Mouse (Mus musculus) B cell, adult 2 months (primary cell): ENCODE measurements around the gene Gm10382.
"Not testable (repeated sequence)": the region's sequence is repeated elsewhere in the genome, so short reads cannot be mapped to it uniquely, and the experiment has no call there.

Experiments used
- DNase-seq, 2 experiments: peaks; one replicate each; pipeline ENCODE4 v3.0.0; 2022

The Gm10382 gene

DNA sequence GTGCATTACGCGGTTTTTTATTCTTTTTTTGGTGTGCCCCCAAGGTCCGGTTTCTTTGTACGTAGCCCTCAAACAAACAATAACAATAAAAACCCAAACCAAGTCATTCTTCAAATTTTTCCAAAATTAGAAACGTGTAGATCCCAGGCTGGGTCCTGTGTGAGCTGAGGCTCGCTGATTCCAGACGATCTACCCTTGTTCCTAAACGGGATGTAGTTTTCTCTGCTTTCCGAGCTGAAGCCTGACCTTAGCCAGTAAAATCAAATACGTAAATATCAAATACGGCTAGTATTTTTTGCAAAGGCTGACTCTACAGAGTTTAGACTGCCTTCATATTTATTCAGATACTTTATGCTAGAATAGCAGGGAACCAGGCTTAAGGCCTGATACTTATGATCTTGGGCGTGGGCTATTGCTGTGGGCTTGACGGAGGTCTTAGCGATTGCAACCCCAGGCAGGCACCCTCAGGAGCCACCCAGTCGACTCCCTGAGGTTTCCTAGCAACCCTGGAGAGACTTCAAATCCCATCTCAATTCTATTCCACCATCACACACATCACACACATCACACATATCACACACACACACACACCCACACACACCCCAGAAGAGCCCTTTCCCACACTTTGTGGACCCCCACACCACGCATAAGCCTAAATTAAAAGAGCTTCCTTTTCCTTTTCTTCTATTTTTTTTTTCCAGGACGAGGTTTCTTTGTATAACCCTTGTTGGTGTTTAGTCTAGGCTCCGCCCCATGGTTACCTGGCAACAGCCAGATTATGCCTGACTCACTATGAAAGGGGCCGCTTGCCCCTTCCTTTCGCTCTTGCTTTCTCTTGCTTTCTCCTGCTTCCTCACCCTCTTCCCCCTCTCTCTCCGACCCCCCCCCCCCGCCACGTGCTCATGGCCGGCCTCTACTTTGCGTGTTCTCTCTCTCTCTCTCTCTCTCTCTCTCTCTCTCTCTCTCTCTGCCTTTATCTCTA is 4.8 kb downstream of the Gm10382 start:
- DNase-seq = peak; percentile 81 to 85

- DNase-seq = no peak
These were observed 5.9 kb downstream of the Gm10382 start for GRCm38 (mm10) chr5:125395008-125395407.

GRCm38 (mm10) chr5:125400903-125401302 is 11.8 kb downstream of the Gm10382 start:
- no peak for DNase-seq

GRCm38 (mm10) chr5:125402476-125402875 is 13.4 kb downstream of the Gm10382 start:
- no peak for DNase-seq

DNA sequence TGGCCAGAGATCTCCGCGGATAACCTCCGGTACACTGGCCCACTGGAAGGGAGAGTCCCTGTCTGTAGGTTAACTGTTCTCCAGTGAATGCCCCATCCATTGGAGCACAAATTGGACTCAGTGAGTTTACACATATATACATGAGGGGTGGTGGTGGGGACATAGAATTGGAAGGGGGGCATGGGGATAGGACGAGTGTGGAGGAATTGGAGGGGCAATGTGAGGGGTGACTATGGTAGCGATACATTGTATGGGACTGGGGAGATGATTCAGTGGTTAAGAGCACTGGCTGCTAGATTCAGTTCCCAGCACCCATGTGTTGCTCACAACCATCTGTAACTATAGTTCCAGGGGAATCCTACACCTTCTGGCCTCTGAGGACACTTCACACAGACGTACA is 13.9 kb downstream of the Gm10382 start:
- DNase-seq = no peak

DNA sequence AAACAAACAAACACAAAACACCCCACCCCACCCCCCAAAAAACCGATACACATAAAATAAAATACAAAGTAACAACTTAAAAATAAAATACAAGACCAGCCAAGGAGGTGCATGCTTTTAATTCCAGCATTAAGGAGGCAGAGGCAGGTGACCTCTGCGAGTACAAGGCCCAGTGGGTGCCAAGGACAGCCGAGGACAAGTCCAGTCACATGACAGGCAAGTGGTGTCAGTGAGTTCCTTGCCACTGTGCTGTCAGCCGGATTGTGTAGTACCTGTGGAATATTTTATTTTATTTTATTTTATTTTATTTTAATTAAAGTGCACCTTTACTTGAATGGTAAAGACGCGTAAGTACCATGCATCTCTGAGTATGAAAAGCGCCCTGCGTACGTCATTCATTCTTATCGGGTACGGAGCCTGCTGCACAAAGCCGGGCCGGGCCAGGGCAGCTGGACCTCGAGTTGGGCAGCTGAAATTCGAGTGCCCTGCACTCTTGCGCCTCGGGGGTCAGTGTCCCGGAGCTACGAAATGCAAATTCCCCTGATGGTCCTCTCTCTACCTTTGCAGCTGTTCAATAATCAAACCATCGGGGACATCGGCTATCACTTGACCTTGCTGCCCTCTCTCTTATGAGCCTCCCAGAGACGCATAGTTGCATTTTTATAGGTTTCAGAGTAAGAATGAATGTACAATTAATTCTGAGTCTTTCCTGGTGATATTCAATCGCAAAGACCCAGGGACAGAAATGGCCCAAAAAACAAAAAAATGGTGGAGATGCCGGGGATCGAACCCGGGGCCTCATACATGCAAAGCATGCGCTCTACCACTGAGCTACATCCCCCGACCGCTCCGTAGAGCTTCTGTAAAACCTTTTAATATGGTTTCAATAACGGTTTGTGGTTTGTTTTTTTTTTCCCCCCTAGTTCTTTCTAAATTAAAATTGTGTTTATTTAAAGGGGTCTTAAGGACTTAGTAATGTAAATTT is 14.7 kb downstream of the Gm10382 start:
- peak; percentile 82 to 86 for DNase-seq

GRCm38 (mm10) chr5:125404536-125404902 is 15.4 kb downstream of the Gm10382 start:
- DNase-seq = no peak

DNA sequence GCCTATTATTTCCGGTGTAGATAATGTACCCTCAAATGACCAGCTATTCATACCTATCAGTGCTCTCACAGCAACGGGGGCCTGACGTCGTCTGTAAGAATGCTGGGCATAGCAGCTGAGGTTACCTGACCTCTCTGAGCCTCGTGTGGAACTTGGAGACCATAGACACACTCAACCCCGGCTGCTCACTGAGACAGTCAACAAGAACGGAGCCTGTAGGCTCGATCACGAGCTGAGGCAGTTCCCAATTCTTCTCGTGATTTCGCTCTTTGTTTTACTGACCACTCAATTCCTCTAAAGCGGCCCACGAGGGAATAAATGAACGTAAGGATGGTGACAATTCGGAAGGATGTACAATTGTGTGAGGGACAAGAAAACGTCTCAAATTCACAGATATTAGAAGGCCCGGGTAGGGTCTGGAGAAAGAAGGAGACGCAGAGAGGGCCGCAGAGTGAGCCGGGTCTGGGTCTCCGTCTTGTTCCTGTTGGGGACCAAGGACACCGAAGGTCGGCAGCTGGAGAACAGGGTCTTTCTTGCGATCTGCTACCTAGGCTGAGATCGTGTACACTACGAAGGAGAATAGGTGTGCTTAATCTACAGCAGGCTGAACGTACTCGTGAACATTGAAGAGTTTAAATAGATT is 15.9 kb downstream of the Gm10382 start:
- no peak for DNase-seq

GRCm38 (mm10) chr5:125405546-125406248 is 16.6 kb downstream of the Gm10382 start:
- peak; percentile 91 to 93 for DNase-seq

GRCm38 (mm10) chr5:125406322-125407016 is 17.3 kb downstream of the Gm10382 start:
- DNase-seq = peak; percentile 63

GRCm38 (mm10) chr5:125407020-125407830 is 18.1 kb downstream of the Gm10382 start:
- no peak for DNase-seq

DNA sequence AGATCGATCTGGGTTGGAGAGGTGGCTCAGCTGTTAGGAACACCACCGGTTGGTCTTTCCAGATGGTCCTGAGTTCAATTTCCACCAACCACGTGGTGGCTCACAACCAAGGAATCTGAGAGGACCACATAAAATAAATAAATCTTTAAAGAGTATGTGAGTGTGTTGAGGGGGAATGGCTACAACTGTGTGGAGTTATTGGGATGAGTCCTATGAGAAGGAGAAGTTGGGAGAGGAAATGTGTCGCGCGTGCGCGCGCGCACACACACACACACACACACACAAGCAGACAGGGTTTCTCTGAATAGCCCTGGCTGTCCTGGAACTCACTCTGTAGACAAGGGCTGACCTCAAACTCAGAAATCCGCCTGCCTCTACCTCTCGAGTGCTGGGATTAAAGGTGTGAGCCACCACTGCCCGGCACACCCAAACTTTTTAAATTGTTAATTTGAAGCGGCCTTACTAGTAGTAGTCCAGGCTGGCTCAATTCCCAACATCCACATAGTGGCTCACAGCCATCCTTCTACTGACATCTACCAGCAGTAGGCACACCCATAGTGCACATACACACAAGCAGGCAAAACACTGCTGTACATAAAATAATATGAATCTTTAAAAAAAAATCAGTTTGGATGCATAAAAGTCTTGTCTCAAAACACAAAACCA is 18.9 kb downstream of the Gm10382 start:
- DNase-seq = no peak

GRCm38 (mm10) chr5:125408842-125409241 is 19.7 kb downstream of the Gm10382 start:
- DNase-seq = peak; percentile 89 to 93

DNA sequence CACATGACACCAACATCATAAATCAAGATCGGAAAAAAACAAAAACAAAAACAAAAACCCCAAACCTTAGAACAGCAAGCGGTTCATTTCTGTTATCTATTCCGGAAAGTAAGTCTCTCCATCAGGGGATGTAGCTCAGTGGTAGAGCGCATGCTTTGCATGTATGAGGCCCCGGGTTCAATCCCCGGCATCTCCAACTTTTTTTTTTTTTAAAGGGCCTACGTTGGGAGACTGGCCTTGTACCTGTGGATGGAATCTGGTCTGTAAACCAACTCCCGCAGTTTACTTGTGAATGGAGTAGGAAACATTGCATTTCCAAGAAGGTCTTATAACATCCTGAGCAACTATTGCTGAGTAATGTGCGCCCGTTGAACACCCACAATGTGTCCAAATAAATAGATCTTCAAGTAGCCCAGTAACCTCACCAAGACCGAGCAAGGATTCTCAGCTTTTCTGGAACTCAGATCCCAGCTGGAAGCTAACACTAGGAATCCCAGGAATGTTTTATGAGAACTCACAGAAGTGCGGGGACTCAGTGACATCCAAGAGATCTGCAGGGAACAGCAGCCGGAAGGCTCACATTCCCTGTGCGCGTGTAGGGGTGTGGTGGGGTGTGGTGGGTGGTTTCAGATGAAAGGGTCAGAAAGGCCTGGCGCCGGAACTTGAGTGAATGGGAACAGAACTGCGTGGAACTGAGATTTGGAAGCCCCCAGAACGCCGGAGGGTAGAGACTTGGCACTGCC is 20.4 kb downstream of the Gm10382 start:
- DNase-seq = peak; percentile 39 to 48

DNA sequence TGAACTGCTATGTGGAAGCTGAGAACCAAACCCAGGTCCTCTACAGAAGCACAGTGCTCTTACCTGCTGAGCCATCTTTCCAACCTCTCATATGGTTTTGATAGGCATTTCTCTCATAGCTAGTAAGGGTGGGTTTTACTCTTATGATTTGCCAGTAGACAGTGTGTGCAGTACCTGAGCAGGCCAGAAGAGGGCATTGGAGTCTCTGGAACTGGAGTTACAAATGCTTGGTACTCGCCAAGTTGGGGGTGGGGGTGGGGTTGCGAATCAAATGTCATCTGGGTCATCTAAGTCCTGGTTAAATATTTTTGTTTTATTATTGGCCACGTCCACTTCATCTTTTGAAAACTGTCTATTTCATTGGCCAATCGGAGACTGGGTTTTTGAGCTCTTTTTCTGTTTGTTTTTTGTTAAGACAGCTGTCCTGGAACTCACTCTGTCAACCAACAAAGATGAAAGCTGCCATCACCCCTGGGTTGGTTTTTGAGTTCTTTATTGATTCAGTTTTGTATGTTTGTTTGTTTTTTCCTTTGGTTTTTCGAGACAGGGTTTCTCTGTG is 22.9 kb downstream of the Gm10382 start:
- peak; percentile 85 to 86 for DNase-seq

DNA sequence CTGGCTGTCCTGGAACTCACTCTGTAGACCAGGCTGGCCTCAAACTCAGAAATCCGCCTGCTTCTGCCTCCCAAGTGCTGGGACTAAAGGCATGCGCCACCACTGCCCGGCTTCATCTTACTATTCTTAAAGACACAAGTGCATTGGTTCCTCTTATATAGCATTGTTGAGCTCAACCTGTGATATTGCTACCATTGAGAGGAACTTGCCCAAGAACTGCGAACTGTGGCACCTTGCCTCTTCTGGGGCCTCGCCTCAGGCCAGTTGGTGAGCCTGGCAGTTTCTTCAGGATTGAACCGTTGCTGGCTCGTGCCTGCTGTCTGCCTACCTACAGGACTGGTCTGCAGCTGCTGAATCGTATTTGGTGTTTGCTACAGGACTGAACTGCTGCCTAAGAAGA is 23.4 kb downstream of the Gm10382 start:
- not testable (repeated sequence) for DNase-seq

- no peak for DNase-seq
These were observed 24.6 kb downstream of the Gm10382 start for GRCm38 (mm10) chr5:125413763-125414162.

GRCm38 (mm10) chr5:125416183-125416582 is 27.1 kb downstream of the Gm10382 start:
- DNase-seq = no peak

- DNase-seq = no peak
These were observed 29.5 kb downstream of the Gm10382 start for GRCm38 (mm10) chr5:125418636-125419035.
